Comparison of ENCODE assay signal across 21 mouse cellular contexts in genomic region chr5:36888501-36888900, GRCm38 (mm10). TPM values are rescaled to one million over a fixed set of nuclear protein-coding genes. Genes with fewer than 3 reads are reported as not detected.
DNase-seq lines count a peak whose midpoint lies in the region; ATAC-seq and TF ChIP-seq lines count a peak whose summit lies in the region.
"Had no signal": no experiment of that assay in that cellular context is flagged by ENCODE, and none has a peak within 500 bp of the region (broad histone marks: within the 10 kb centered on the region; RNA-seq: fewer than 3 reads in every experiment).

No protein-coding gene starts in this region.

- intact Hi-C loops in left cerebral cortex, postnatal 4 days (cut with DNase I): no loop called here

- TF ChIP-seq POLR2A in cortical plate, adult 2 months (IDR thresholded peaks at IDR 0.05; ENCODE audit: extremely low read depth, insufficient read depth, low read length): no peak

- peak overlapping the region; percentile 71 for H3K27ac ChIP-seq in cortical plate, adult 2 months (ENCODE audit: insufficient read depth, low read length)
- H3K27ac ChIP-seq: gastrocnemius, adult 2 months had no signal

- no peak overlapping the region for H3K4me3 ChIP-seq in cortical plate, adult 2 months (ENCODE audit: insufficient read depth, low read length)
- H3K4me3 ChIP-seq: forebrain, embryonic 13.5 days; gastrocnemius, adult 2 months; megakaryocyte, embryonic 14.5 days had no signal

- no peak for TF ChIP-seq CTCF in cortical plate, adult 2 months (IDR thresholded peaks at IDR 0.05; ENCODE audit: extremely low read depth, insufficient read depth, low read length)

- no peak for DNase-seq in cerebellum, postnatal 4 days (ENCODE audit: low spot score in 2 of 2)
- DNase-seq in left cerebral cortex, postnatal 4 days: peak; percentile 68
- DNase-seq in left cerebral cortex, adult 11 months (ENCODE audit: low spot score): no peak
- DNase-seq in cerebellum, adult 9-10 months: peak; percentile 91
- no peak for DNase-seq in urinary bladder, postnatal 14 days (ENCODE audit: low spot score)
- no peak for DNase-seq in embryo, embryonic 10 days (ENCODE audit: low spot score)
- DNase-seq: adrenal gland, adult 8-10 months; gastrocnemius, adult 2 months; kidney, postnatal 36 days; liver, postnatal 0 days; lung, postnatal 36 days; midbrain, embryonic 14.5 days; thymus, postnatal 14 days had no signal

- peaks cover 55% of the 10 kb centered on the region for H3K4me1 ChIP-seq in cortical plate, adult 2 months (ENCODE audit: control insufficient read depth, insufficient read depth, low read length)
- H3K4me1 ChIP-seq: megakaryocyte, embryonic 14.5 days had no signal

- peak; percentile 65 for ATAC-seq in cerebellum, adult (ENCODE audit: insufficient number of reproducible peaks, low FRiP score, low TSS enrichment)
- ATAC-seq: activated CD4-positive, CD25-positive, alpha-beta regulatory T cell, adult 4 months; forebrain, embryonic 13.5 days; intestine, postnatal 0 days; liver, postnatal 0 days had no signal

RNA-seq across cellular contexts. Expression of gene Ppp2r2c, which starts 20.2 kb away (rescaled TPM):
- total RNA-seq in left cerebral cortex, postnatal 4 days (2021): 100 to 1,000 TPM; 271 to 272 TPM
- polyA plus RNA-seq in cortical plate, adult 2 months (2012; rRNA removed): 442 and 456 TPM in 2 replicates
- polyA plus RNA-seq: activated CD4-positive, CD25-positive, alpha-beta regulatory T cell, adult 4 months; heart, embryonic 14.5 days; kidney, embryonic 14.5 days; liver, postnatal 0 days had no signal

RNA-seq across cellular contexts. Expression of gene Man2b2, which starts 58.0 kb away (rescaled TPM):
- total RNA-seq in left cerebral cortex, postnatal 4 days (2021): 10 to 100 TPM; 13.3 to 13.6 TPM
- polyA plus RNA-seq in cortical plate, adult 2 months (2012; rRNA removed): 33.7 and 35.3 TPM in 2 replicates

Comparison
In these comparisons a context has a peak if more than half of its experiments do, and no peak if none do; other contexts are left out.
1. DNase-seq: peak in left cerebral cortex, postnatal 4 days (single experiment) and cerebellum, adult 9-10 months (single experiment); none in cerebellum, postnatal 4 days (0 of 2), left cerebral cortex, adult 11 months (single experiment), urinary bladder, postnatal 14 days (single experiment) and embryo, embryonic 10 days (single experiment).